Mouse (Mus musculus): ENCODE results near the gene Umad1.

The Umad1 gene

GRCm38 (mm10) chr6:8259004-8259666 is at the start of gene Umad1, which contains the start of the genes Rpa3 and Gm45062:
Gene Umad1, plus strand, starts transcription at chr6:8259288.
Gene Rpa3, minus strand, starts transcription at chr6:8259173.
Gene Gm45062, plus strand, starts transcription at chr6:8259450.
- DNase-seq: peak; percentile 99

GRCm38 (mm10) chr6:8209866-8210186 is 49.3 kb upstream of the Umad1 start:
- peak; percentile 54 to 63 for DNase-seq

- DNase-seq: peak; percentile 8 to 18
These were observed 48.4 kb upstream of the Umad1 start for GRCm38 (mm10) chr6:8210661-8211060.

GRCm38 (mm10) chr6:8227035-8227434 is 32.1 kb upstream of the Umad1 start:
- no peak for DNase-seq

- no peak for DNase-seq
These were observed 30.5 kb upstream of the Umad1 start for GRCm38 (mm10) chr6:8228596-8228995.

- no peak for DNase-seq
These were observed 772 bp upstream of the Umad1 start for GRCm38 (mm10) chr6:8258316-8258715.

GRCm38 (mm10) chr6:8259667-8260044 is 568 bp downstream of the Umad1 start:
- DNase-seq: no peak

GRCm38 (mm10) chr6:8271047-8271446 is 12.0 kb downstream of the Umad1 start:
- DNase-seq: no peak

GRCm38 (mm10) chr6:8274387-8275054 is 15.4 kb downstream of the Umad1 start:
- DNase-seq: peak; percentile 79 to 80

- peak; percentile 82 to 84 for DNase-seq
These were observed 16.0 kb downstream of the Umad1 start for GRCm38 (mm10) chr6:8275098-8275497.

GRCm38 (mm10) chr6:8276431-8276830 is 17.3 kb downstream of the Umad1 start:
- DNase-seq: no peak

GRCm38 (mm10) chr6:8278426-8279002 is 19.4 kb downstream of the Umad1 start:
- peak; percentile 25 to 34 for DNase-seq

GRCm38 (mm10) chr6:8283255-8283654 is 24.2 kb downstream of the Umad1 start:
- no peak for DNase-seq

- no peak for DNase-seq
These were observed 26.4 kb downstream of the Umad1 start for GRCm38 (mm10) chr6:8285401-8285960.

- no peak for DNase-seq
These were observed 27.1 kb downstream of the Umad1 start for GRCm38 (mm10) chr6:8286146-8286545.

- DNase-seq: no peak
These were observed 29.9 kb downstream of the Umad1 start for GRCm38 (mm10) chr6:8288755-8289580.

- no peak for DNase-seq
These were observed 35.1 kb downstream of the Umad1 start for GRCm38 (mm10) chr6:8294048-8294784.

GRCm38 (mm10) chr6:8299066-8299863 is 40.2 kb downstream of the Umad1 start:
- DNase-seq: no peak

- peak; percentile 9 to 14 for DNase-seq
These were observed 49.0 kb downstream of the Umad1 start for GRCm38 (mm10) chr6:8307878-8308775.

GRCm38 (mm10) chr6:8312554-8312953 is 53.5 kb downstream of the Umad1 start:
- DNase-seq: no peak
